Mouse (Mus musculus) lung, postnatal 36 days (tissue): ENCODE measurements around the gene Atp6v0a1.

Experiments used
- DNase-seq: peaks from one replicate; pipeline ENCODE4 v3.0.0; 2022; ENCODE audit warnings: mixed read lengths

Atp6v0a1 gene

DNA sequence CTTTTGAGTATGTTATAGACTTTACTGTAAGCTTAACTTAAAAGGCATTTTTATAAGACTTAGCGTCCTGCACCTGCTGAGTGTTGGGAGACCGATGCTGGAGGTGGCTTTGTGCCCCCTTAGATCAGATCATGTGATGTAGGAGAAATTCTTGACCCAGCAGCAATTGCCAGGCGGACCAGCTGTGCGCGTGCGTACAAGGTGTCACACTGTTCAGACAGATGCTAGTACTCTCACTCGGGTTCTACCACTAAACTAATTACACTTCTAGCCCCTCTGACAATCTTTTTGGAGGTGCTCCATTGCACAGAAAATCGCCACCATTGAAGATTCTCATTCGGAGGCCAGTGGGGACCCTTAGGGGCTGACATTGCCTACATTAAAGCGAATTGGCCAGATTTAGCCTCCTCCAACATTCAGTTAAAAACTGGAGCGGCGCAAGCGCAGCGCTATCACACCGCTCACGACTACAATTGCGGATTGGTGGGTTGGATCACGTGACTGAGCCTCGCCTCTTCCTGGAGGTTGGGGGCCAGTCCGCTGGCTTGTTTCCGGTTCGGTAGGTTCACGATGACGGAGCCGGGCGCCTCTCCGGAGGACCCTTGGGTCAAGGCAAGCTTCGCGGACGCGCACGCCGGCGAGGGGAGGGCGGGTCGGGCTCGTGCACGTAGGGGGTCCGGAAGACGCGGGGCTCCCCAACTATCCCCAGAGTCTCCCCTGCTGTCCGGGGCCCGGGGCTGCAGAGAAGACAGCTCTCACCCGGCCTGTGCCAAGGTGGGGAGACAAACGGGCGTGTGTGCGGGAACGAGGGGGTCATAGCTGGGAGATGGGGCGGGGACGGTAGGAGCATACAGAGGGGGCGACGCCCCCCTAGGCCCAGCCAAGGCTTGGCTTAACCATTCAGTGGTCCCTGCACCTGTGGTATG, 77.8 kb downstream of the Atp6v0a1 start, which contains the start of gene Mlx:
Mlx (plus strand) TSS at position 522 of the 926 bp plus-strand sequence.
- peak; percentile 96 for DNase-seq

DNA sequence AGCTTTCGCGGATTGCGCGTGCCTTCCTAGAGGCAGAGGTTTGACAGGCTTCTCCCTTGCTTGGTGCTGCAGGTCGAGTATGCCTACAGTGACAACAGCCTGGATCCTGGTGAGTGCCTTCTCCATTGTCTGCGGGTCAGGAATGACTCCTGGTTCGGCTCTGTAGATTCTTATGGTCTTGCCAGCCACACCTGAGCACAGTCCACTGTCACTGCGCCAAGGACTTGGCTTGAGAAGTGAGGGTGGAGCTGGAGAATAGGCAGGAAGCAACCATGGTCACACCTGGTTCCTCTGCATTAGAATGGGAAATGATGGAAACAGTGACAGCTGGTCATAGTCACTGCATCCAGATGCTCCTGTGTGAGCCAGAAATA, 78.4 kb downstream of the Atp6v0a1 start:
- DNase-seq: peak; percentile 37

GRCm38 (mm10) chr11:101089931-101090330, 80.7 kb downstream of the Atp6v0a1 start:
- DNase-seq: no peak

GRCm38 (mm10) chr11:101094930-101095313, 85.7 kb downstream of the Atp6v0a1 start:
- no peak for DNase-seq

DNA sequence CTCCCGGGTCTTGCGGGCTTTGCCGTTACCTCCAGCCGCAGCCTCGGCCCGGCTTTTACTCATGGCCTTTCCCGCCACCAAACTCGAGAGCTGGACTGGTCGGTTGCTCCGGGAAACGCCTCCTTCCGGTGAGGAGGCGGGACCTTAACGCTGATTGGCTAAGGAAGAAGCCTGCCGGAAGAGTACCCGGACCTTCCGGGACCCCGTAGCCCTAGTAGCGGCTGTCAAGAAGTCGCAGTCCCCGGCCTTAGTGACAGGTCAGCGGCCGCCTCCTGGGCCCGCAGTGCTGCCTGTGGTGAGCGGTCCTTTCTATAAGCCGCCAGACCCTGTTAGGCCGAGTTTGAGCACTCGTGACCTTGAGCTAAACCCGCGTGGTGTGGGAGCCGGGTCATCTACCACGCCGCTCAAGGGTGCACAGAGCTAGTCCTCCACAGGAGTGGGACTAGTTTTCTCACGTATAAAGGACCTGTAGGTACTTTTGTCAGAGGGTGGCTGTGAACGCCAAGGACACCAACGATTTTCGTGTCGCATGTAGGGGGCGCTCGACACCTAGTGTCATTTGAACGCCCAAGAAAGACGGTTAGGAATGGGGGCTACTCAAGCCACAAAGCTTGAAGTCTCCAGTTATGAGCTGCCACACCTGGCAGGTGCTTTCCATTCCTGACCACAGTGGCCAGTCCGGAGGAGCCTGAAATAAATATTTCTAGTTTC, 86.2 kb downstream of the Atp6v0a1 start, which contains the start of gene Psmc3ip:
Psmc3ip (minus strand) TSS at position 123 of the 711 bp plus-strand sequence.
- DNase-seq: peak; percentile 98

GRCm38 (mm10) chr11:101098231-101098630, 89.0 kb downstream of the Atp6v0a1 start:
- DNase-seq: no peak

DNA sequence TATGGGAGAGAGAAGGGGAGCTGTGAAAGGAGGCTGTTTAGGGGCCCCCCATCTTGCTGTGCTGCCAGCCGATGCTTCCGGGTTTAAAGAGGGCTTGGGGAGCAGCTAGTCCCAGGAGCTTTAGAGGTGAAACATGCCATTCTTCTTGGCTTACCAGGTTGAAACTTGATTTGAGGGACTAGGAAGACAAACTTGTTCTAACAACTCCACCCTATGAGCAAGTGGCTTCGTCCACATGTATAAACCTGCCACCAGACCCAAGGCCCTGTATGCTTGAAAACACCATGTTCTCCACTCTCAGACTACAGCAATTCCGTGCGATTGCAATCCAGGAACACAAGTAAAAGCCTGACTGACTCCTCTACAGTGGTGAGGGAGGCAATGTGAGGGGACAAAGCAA, 93.8 kb downstream of the Atp6v0a1 start:
- no peak for DNase-seq

DNA sequence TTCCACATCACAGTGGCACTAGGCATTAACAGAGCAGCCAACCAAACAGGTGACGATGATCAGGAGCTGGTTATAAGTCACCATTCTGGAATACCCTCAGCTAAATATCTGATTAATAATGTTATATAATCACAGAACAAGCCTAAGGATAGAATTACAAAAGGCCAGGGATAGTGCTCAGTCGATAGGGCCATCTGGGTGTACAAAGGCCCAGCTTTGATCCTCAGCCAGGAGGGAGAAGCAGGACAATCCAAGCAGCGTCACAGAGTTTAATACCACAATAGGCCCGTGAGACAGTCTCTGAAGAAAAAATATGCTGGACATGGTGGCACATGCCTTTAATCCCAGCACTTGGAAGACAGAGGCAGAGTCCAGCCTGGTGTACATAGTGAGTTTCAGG, 100.1 kb downstream of the Atp6v0a1 start:
- DNase-seq: no peak

GRCm38 (mm10) chr11:101110708-101111107, 101.5 kb downstream of the Atp6v0a1 start:
- DNase-seq: no peak

DNA sequence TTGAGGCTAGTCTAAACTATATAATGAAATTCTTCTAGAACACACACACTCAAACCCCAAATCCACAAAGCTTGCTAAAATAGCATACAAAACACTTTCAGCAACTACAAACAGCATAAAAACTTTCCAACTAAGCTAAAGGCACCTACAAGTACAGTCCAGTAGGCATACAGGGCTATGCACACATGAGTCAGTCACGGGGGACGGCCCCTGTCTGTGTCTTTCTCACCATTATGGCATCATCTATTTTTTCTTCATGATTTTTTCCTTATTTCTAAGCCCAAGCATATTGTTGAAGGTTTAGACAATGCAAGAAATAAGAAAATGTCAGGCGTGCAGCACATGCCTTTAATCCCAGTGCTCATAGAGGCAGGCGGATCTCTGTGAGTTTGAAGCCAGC, 101.9 kb downstream of the Atp6v0a1 start:
- no peak for DNase-seq

GRCm38 (mm10) chr11:101112186-101112585, 102.9 kb downstream of the Atp6v0a1 start:
- no peak for DNase-seq
